8 mouse cellular contexts compared by ENCODE assay signal in genomic region chr19:46727140-46727736, GRCm38 (mm10). TPM values are rescaled to one million over a fixed set of nuclear protein-coding genes. Genes with fewer than 3 reads are reported as not detected.
A peak's percentile ranks its signal among the peaks of the same experiment; 100 is the strongest.
DNase-seq lines count a peak whose midpoint lies in the region; ATAC-seq and TF ChIP-seq lines count a peak whose summit lies in the region.

No protein-coding gene starts in this region.

- no peaks in the 10 kb centered on the region for H3K9me3 ChIP-seq in forebrain, embryonic 14.5 days (replicated peaks; ENCODE audit: control insufficient read depth, low read length)
- no peaks in the 10 kb centered on the region for H3K9me3 ChIP-seq in forebrain, postnatal 0 days (ENCODE audit: low read length)

- no peak for ATAC-seq in forebrain, embryonic 14.5 days
- ATAC-seq in forebrain, postnatal 0 days = no peak
- no peak for ATAC-seq in inflammation-experienced regulatory T-cells, adult 6 months

- WGBS in forebrain, embryonic 14.5 days = 56% methylated on average over 8 of the region's 8 CpGs
- WGBS in forebrain, postnatal 0 days = 57% methylated on average over 8 of the region's 8 CpGs

- DNase-seq in forebrain, embryonic 14.5 days (ENCODE audit: low spot score) = peak; percentile 44
- DNase-seq in forebrain, postnatal 0 days = no peak
- peak; percentile 74 for DNase-seq in embryo, embryonic 10 days (ENCODE audit: low spot score)
- DNase-seq in kidney, adult 9 months = peak; percentile 73
- peak; percentile 69 for DNase-seq in mesoderm, embryonic 11.5 days (ENCODE audit: low read depth, low spot score)
- DNase-seq in thymus, postnatal 36 days = no peak
- DNase-seq in ovary, postnatal 36 days (ENCODE audit: low spot score) = no peak

- no peaks in the 10 kb centered on the region for H3K4me1 ChIP-seq in forebrain, embryonic 14.5 days (ENCODE audit: control insufficient read depth, insufficient read depth, low read length)
- no peaks in the 10 kb centered on the region for H3K4me1 ChIP-seq in forebrain, postnatal 0 days (ENCODE audit: insufficient read depth)

- no peak overlapping the region for H3K4me2 ChIP-seq in forebrain, embryonic 14.5 days (ENCODE audit: low read length)
- no peak overlapping the region for H3K4me2 ChIP-seq in forebrain, postnatal 0 days (ENCODE audit: low read depth)

- no peak overlapping the region for H3K4me3 ChIP-seq in forebrain, embryonic 14.5 days (ENCODE audit: low read depth, low read length)
- H3K4me3 ChIP-seq in forebrain, postnatal 0 days (ENCODE audit: low read depth, low read length) = no peak overlapping the region

- TF ChIP-seq CTCF in forebrain, postnatal 0 days (IDR thresholded peaks at IDR 0.05; ENCODE audit: low read depth) = no peak

- no peaks in the 10 kb centered on the region for H3K27me3 ChIP-seq in forebrain, embryonic 14.5 days (replicated peaks; ENCODE audit: control insufficient read depth, insufficient read depth, low read length)
- no peaks in the 10 kb centered on the region for H3K27me3 ChIP-seq in forebrain, postnatal 0 days (ENCODE audit: insufficient read depth, low read length)

- no peaks in the 10 kb centered on the region for H3K36me3 ChIP-seq in forebrain, embryonic 14.5 days (ENCODE audit: control insufficient read depth, insufficient read depth, low read length)
- no peaks in the 10 kb centered on the region for H3K36me3 ChIP-seq in forebrain, postnatal 0 days (ENCODE audit: insufficient read depth)

- H3K9ac ChIP-seq in forebrain, embryonic 14.5 days (ENCODE audit: low read length) = no peak overlapping the region
- no peak overlapping the region for H3K9ac ChIP-seq in forebrain, postnatal 0 days

- no peak overlapping the region; the same call in 1 of the 2 replicates for H3K27ac ChIP-seq in forebrain, embryonic 14.5 days (ENCODE audit: low read depth, low read length)
- H3K27ac ChIP-seq in forebrain, postnatal 0 days (ENCODE audit: low read depth, low read length) = no peak overlapping the region

RNA-seq across cellular contexts. Expression of gene As3mt, which starts 20.0 kb away (rescaled TPM):
- polyA plus RNA-seq in forebrain, embryonic 14.5 days (2014; fragmentation: Nextera tagmentation; extraction: Ambion mirVana) = 19.8 and 22.6 TPM in 2 replicates
- 14.5 and 17.4 TPM in 2 replicates for total RNA-seq in forebrain, postnatal 0 days (2014; rRNA removed)
- 14.4 and 18.4 TPM in 2 replicates for polyA plus RNA-seq in forebrain, postnatal 0 days (2015; fragmentation: Nextera tagmentation; extraction: Ambion mirVana)
- 10 to 100 TPM in 2 of 3 experiments, 1 to 10 TPM in 1; 2.8 to 12.8 (median 12.7) TPM for polyA plus RNA-seq in inflammation-experienced regulatory T-cells, adult 6 months (2017; shearing (Covaris generic))

RNA-seq across cellular contexts. Expression of gene Cnnm2, which starts 34.2 kb away (rescaled TPM):
- 2.8 and 4.1 TPM in 2 replicates for polyA plus RNA-seq in forebrain, embryonic 14.5 days (2014; fragmentation: Nextera tagmentation; extraction: Ambion mirVana)
- total RNA-seq in forebrain, postnatal 0 days (2014; rRNA removed) = 11.7 and 16.6 TPM in 2 replicates
- 5.2 and 6.2 TPM in 2 replicates for polyA plus RNA-seq in forebrain, postnatal 0 days (2015; fragmentation: Nextera tagmentation; extraction: Ambion mirVana)
- 1 to 10 TPM in 1 of 3 experiments, under 1 TPM in 2; 0.36 to 1.2 (median 0.44) TPM for polyA plus RNA-seq in inflammation-experienced regulatory T-cells, adult 6 months (2017; shearing (Covaris generic))

RNA-seq across cellular contexts. Expression of gene Borcs7, which starts 37.5 kb away (rescaled TPM):
- 10.5 and 12.5 TPM in 2 replicates for polyA plus RNA-seq in forebrain, embryonic 14.5 days (2014; fragmentation: Nextera tagmentation; extraction: Ambion mirVana)
- 14.4 and 15.2 TPM in 2 replicates for total RNA-seq in forebrain, postnatal 0 days (2014; rRNA removed)
- polyA plus RNA-seq in forebrain, postnatal 0 days (2015; fragmentation: Nextera tagmentation; extraction: Ambion mirVana) = 20.6 and 29.5 TPM in 2 replicates
- 10 to 100 TPM in 1 of 3 experiments, 1 to 10 TPM in 2; 6.0 to 10.8 (median 8.0) TPM for polyA plus RNA-seq in inflammation-experienced regulatory T-cells, adult 6 months (2017; shearing (Covaris generic))

RNA-seq across cellular contexts. Expression of gene Cyp17a1, which starts 54.3 kb away (rescaled TPM):
- polyA plus RNA-seq in forebrain, embryonic 14.5 days (2014; fragmentation: Nextera tagmentation; extraction: Ambion mirVana) = not detected in 2 replicates
- 0.08 TPM in 1 of 2 replicates, not detected in the other for total RNA-seq in forebrain, postnatal 0 days (2014; rRNA removed)
- not detected in 2 replicates for polyA plus RNA-seq in forebrain, postnatal 0 days (2015; fragmentation: Nextera tagmentation; extraction: Ambion mirVana)
- under 1 TPM in 1 of 3 experiments, not detected in 2; 0.52 TPM for polyA plus RNA-seq in inflammation-experienced regulatory T-cells, adult 6 months (2017; shearing (Covaris generic))

Comparison
In these comparisons a context has a peak if more than half of its experiments do, and no peak if none do; other contexts are left out.
1. DNase-seq: peak in forebrain, embryonic 14.5 days (single experiment), embryo, embryonic 10 days (single experiment), kidney, adult 9 months (single experiment) and mesoderm, embryonic 11.5 days (single experiment); none in forebrain, postnatal 0 days (single experiment), thymus, postnatal 36 days (0 of 2) and ovary, postnatal 36 days (single experiment).